In the genomic region with DNA sequence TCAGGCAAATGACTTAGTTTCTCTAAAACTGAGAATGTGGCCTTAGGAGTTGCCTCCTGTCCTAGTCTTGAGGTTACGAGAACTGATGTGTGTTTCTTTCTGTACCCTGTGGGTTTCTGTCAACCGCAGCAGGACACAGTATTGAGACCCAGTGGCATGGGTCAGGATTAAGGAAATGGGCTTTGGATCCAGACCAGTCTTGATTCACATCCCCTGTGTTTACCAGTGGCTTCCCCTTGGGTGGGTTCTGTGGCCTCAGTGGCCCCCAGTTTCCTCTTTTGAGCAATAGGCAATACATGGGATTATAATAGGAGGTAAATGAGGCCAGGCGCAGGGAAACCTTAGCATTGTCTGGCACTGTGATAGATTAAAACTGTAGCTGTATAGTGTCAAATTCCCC, we compare ENCODE assay signal across 8 mouse cellular contexts. TPM values are rescaled to one million over a fixed set of nuclear protein-coding genes. Genes with fewer than 3 reads are reported as not detected.
A peak's percentile ranks its signal among the peaks of the same experiment; 100 is the strongest.
DNase-seq lines count a peak whose midpoint lies in the region; ATAC-seq and TF ChIP-seq lines count a peak whose summit lies in the region.

No protein-coding gene starts in this region.

- peaks cover 12% of the 10 kb centered on the region for H3K4me1 ChIP-seq in heart, adult 2 months (ENCODE audit: control insufficient read depth, insufficient read depth, low read length)
- peaks cover 15% of the 10 kb centered on the region for H3K4me1 ChIP-seq in brown adipose tissue, adult 24 weeks (ENCODE audit: control insufficient read depth, insufficient read depth, insufficient read length, low read length)
- peaks cover 20% of the 10 kb centered on the region for H3K4me1 ChIP-seq in hindbrain, embryonic 12.5 days

- peak overlapping the region; percentile 94 for H3K27ac ChIP-seq in heart, adult 2 months
- peak overlapping the region; percentile 52; the same call in 1 of the 2 replicates for H3K27ac ChIP-seq in brown adipose tissue, adult 24 weeks (replicated peaks; ENCODE audit: low read depth, low read length)
- H3K27ac ChIP-seq in hindbrain, embryonic 12.5 days, result no peak overlapping the region

- H3K27me3 ChIP-seq in heart, adult 2 months (ENCODE audit: control insufficient read depth, insufficient read depth, low read length), result no peaks in the 10 kb centered on the region
- H3K27me3 ChIP-seq in hindbrain, embryonic 12.5 days, result peaks cover 3% of the 10 kb centered on the region; the same call in 1 of the 2 replicates

- 78% methylated on average over 3 of the region's 3 CpGs for WGBS in heart, adult 2 months
- WGBS in hindbrain, embryonic 12.5 days, result 84% methylated on average over 3 of the region's 3 CpGs

- peak overlapping the region; percentile 84 for H3K4me2 ChIP-seq in hindbrain, embryonic 12.5 days (replicated peaks)

- peak in 1 of 2 experiments; percentile 21 for DNase-seq in heart, adult 2 months
- no peak for DNase-seq in heart, postnatal 10 days
- DNase-seq in adipocyte (ENCODE audit: low spot score), result no peak
- no peak for DNase-seq in adrenal gland, postnatal 14 days

- ATAC-seq in hindbrain, embryonic 12.5 days (ENCODE audit: low FRiP score), result no peak
- peak; percentile 23; the same call in 1 of the 2 replicates for ATAC-seq in megakaryocyte, adult 5-6 weeks (ENCODE audit: poor library complexity, severe bottlenecking)
- ATAC-seq in megakaryocyte-erythroid progenitor cell, adult 5-6 weeks (replicated peaks; ENCODE audit: low FRiP score, low TSS enrichment, poor library complexity, severe bottlenecking), result no peak

- H3K36me3 ChIP-seq in heart, adult 2 months (ENCODE audit: control insufficient read depth, insufficient read depth, low read length), result peaks cover 3% of the 10 kb centered on the region; the same call in 1 of the 2 replicates
- peaks cover 21% of the 10 kb centered on the region for H3K36me3 ChIP-seq in hindbrain, embryonic 12.5 days

- H3K79me2 ChIP-seq in heart, adult 2 months (replicated peaks; ENCODE audit: control insufficient read depth, insufficient read depth, low read length), result no peaks in the 10 kb centered on the region

- no peaks in the 10 kb centered on the region for H3K9me3 ChIP-seq in hindbrain, embryonic 12.5 days (replicated peaks)

- intact Hi-C loops in heart, adult 2 months (cut with DNase I), result loop anchor here (5.0 kb wide), 1 partner anchor 40 kb away; a partner anchor contains a TSS
- intact Hi-C loops in heart, postnatal 10 days (cut with DNase I), result no loop called here

- TF ChIP-seq CTCF in heart, adult 2 months (IDR thresholded peaks at IDR 0.05), result no peak

- TF ChIP-seq EP300 in heart, adult 2 months (IDR thresholded peaks at IDR 0.05; ENCODE audit: insufficient read depth, low read depth, low read length), result no peak

- no peak for TF ChIP-seq POLR2A in heart, adult 2 months (IDR thresholded peaks at IDR 0.05; ENCODE audit: insufficient read depth, low read depth, low read length)

- H3K9ac ChIP-seq in heart, adult 2 months (ENCODE audit: low read depth, low read length), result no peak overlapping the region
- H3K9ac ChIP-seq in hindbrain, embryonic 12.5 days, result no peak overlapping the region

- H3K4me3 ChIP-seq in heart, adult 2 months, result peak overlapping the region; percentile 88; the same call in 1 of the 2 replicates
- peak overlapping the region; percentile 72 for H3K4me3 ChIP-seq in brown adipose tissue, adult 24 weeks (ENCODE audit: insufficient read depth, low read depth, low read length)
- peak overlapping the region; percentile 68; the same call in 1 of the 2 replicates for H3K4me3 ChIP-seq in hindbrain, embryonic 12.5 days

RNA-seq across cellular contexts. Expression of a gene that starts 1.4 kb away (rescaled TPM):
- 10 to 100 TPM; 21.2 to 30.3 TPM for total RNA-seq in heart, adult 2 months (2021)
- polyA plus RNA-seq in heart, adult 2 months (2012; rRNA removed), result 24.7 and 29.0 TPM in 2 replicates
- total RNA-seq in heart, postnatal 10 days (2021), result 10 to 100 TPM; 25.9 to 26.3 TPM
- polyA plus RNA-seq in brown adipose tissue, adult 24 weeks (2012; ENCODE audit: insufficient read depth, insufficient read length, missing spikeins), result 28.2 and 36.8 TPM in 2 replicates
- 15.0 and 15.7 TPM in 2 replicates for polyA plus RNA-seq in hindbrain, embryonic 12.5 days (2016; fragmentation: Nextera tagmentation; extraction: Ambion mirVana)
- 5.2 and 5.5 TPM in 2 replicates for total RNA-seq in megakaryocyte, adult 5-6 weeks (2015)
- 3.2 and 5.0 TPM in 2 replicates for total RNA-seq in megakaryocyte, adult 5-6 weeks (2017)
- total RNA-seq in adrenal gland, postnatal 14 days (2021), result 35.7 and 46.2 TPM in 2 replicates
- 0.11 and 7.6 TPM in 2 replicates for total RNA-seq in megakaryocyte-erythroid progenitor cell, adult 5-6 weeks (2014; fragmentation: Nextera tagmentation)
- 0.33 TPM in 1 of 2 replicates, not detected in the other for total RNA-seq in megakaryocyte-erythroid progenitor cell, adult 5-6 weeks (2017)

RNA-seq across cellular contexts. Expression of a gene that starts 7.3 kb away (rescaled TPM):
- under 1 TPM in 1 of 2 experiments, not detected in 1; 0.50 TPM for total RNA-seq in heart, adult 2 months (2021)
- not detected in 2 replicates for polyA plus RNA-seq in heart, adult 2 months (2012; rRNA removed)
- under 1 TPM in 1 of 2 experiments, not detected in 1; 0.52 TPM for total RNA-seq in heart, postnatal 10 days (2021)
- 204 and 410 TPM in 2 replicates for polyA plus RNA-seq in brown adipose tissue, adult 24 weeks (2012; ENCODE audit: insufficient read depth, insufficient read length, missing spikeins)
- polyA plus RNA-seq in hindbrain, embryonic 12.5 days (2016; fragmentation: Nextera tagmentation; extraction: Ambion mirVana), result 4.9 and 31.3 TPM in 2 replicates
- total RNA-seq in megakaryocyte, adult 5-6 weeks (2015), result not detected in 2 replicates
- not detected in 2 replicates for total RNA-seq in megakaryocyte, adult 5-6 weeks (2017)
- 1.0 TPM in 1 of 2 replicates, not detected in the other for total RNA-seq in adrenal gland, postnatal 14 days (2021)
- not detected in 2 replicates for total RNA-seq in megakaryocyte-erythroid progenitor cell, adult 5-6 weeks (2014; fragmentation: Nextera tagmentation)
- not detected in 2 replicates for total RNA-seq in megakaryocyte-erythroid progenitor cell, adult 5-6 weeks (2017)

RNA-seq across cellular contexts. Expression of a gene that starts 17.3 kb away (rescaled TPM):
- total RNA-seq in heart, adult 2 months (2021), result 1 to 10 TPM; 1.5 to 4.2 TPM
- polyA plus RNA-seq in heart, adult 2 months (2012; rRNA removed), result 3.0 and 7.3 TPM in 2 replicates
- total RNA-seq in heart, postnatal 10 days (2021), result 10 to 100 TPM; 31.7 to 32.5 TPM
- 1.4 and 3.8 TPM in 2 replicates for polyA plus RNA-seq in brown adipose tissue, adult 24 weeks (2012; ENCODE audit: insufficient read depth, insufficient read length, missing spikeins)
- 296 and 341 TPM in 2 replicates for polyA plus RNA-seq in hindbrain, embryonic 12.5 days (2016; fragmentation: Nextera tagmentation; extraction: Ambion mirVana)
- 330 and 340 TPM in 2 replicates for total RNA-seq in megakaryocyte, adult 5-6 weeks (2015)
- 228 and 247 TPM in 2 replicates for total RNA-seq in megakaryocyte, adult 5-6 weeks (2017)
- 32.1 and 36.0 TPM in 2 replicates for total RNA-seq in adrenal gland, postnatal 14 days (2021)
- 194 and 207 TPM in 2 replicates for total RNA-seq in megakaryocyte-erythroid progenitor cell, adult 5-6 weeks (2014; fragmentation: Nextera tagmentation)
- 90.6 and 159 TPM in 2 replicates for total RNA-seq in megakaryocyte-erythroid progenitor cell, adult 5-6 weeks (2017)

RNA-seq across cellular contexts. Expression of a gene that starts 17.6 kb away (rescaled TPM):
- 10 to 100 TPM; 13.3 to 14.0 TPM for total RNA-seq in heart, adult 2 months (2021)
- polyA plus RNA-seq in heart, adult 2 months (2012; rRNA removed), result 17.0 and 19.1 TPM in 2 replicates
- 10 to 100 TPM; 12.6 to 13.4 TPM for total RNA-seq in heart, postnatal 10 days (2021)
- 15.5 and 16.3 TPM in 2 replicates for polyA plus RNA-seq in brown adipose tissue, adult 24 weeks (2012; ENCODE audit: insufficient read depth, insufficient read length, missing spikeins)
- polyA plus RNA-seq in hindbrain, embryonic 12.5 days (2016; fragmentation: Nextera tagmentation; extraction: Ambion mirVana), result 15.3 and 17.0 TPM in 2 replicates
- 20.4 and 20.8 TPM in 2 replicates for total RNA-seq in megakaryocyte, adult 5-6 weeks (2015)
- total RNA-seq in megakaryocyte, adult 5-6 weeks (2017), result 28.8 and 28.9 TPM in 2 replicates
- total RNA-seq in adrenal gland, postnatal 14 days (2021), result 25.7 and 28.9 TPM in 2 replicates
- total RNA-seq in megakaryocyte-erythroid progenitor cell, adult 5-6 weeks (2014; fragmentation: Nextera tagmentation), result 15.5 and 26.4 TPM in 2 replicates
- total RNA-seq in megakaryocyte-erythroid progenitor cell, adult 5-6 weeks (2017), result 10.1 and 17.6 TPM in 2 replicates

RNA-seq across cellular contexts. Expression of a gene that starts 17.9 kb away (rescaled TPM):
- total RNA-seq in heart, adult 2 months (2021), result 1 to 10 TPM; 1.7 to 2.1 TPM
- 2.1 and 2.8 TPM in 2 replicates for polyA plus RNA-seq in heart, adult 2 months (2012; rRNA removed)
- 1 to 10 TPM; 2.1 to 2.9 TPM for total RNA-seq in heart, postnatal 10 days (2021)
- 1.5 and 3.6 TPM in 2 replicates for polyA plus RNA-seq in brown adipose tissue, adult 24 weeks (2012; ENCODE audit: insufficient read depth, insufficient read length, missing spikeins)
- polyA plus RNA-seq in hindbrain, embryonic 12.5 days (2016; fragmentation: Nextera tagmentation; extraction: Ambion mirVana), result 11.9 and 12.2 TPM in 2 replicates
- total RNA-seq in megakaryocyte, adult 5-6 weeks (2015), result 2.3 and 3.4 TPM in 2 replicates
- total RNA-seq in megakaryocyte, adult 5-6 weeks (2017), result 1.7 and 3.4 TPM in 2 replicates
- total RNA-seq in adrenal gland, postnatal 14 days (2021), result 4.9 and 5.1 TPM in 2 replicates
- 6.8 and 6.9 TPM in 2 replicates for total RNA-seq in megakaryocyte-erythroid progenitor cell, adult 5-6 weeks (2014; fragmentation: Nextera tagmentation)
- total RNA-seq in megakaryocyte-erythroid progenitor cell, adult 5-6 weeks (2017), result 1.8 and 4.4 TPM in 2 replicates
